Mouse (Mus musculus) E14TG2a.4 (cell line): ENCODE measurements around the gene Ssh1.
A peak's percentile ranks its signal among the peaks of the same experiment; 100 is the strongest.

ENCODE experiments used
- H3K27me3 ChIP-seq: 2 replicates; pipeline ENCODE4 v1.6.1; 2014; ENCODE audit warnings: low read length, control low read depth; ENCODE audit not compliant: insufficient read depth
- H3K36me3 ChIP-seq: 2 replicates; pipeline ENCODE4 v1.6.1; 2014; ENCODE audit warnings: low read length, control low read depth; ENCODE audit not compliant: insufficient read depth
- H3K4me1 ChIP-seq: replicated peaks from 2 replicates; pipeline ENCODE4 v1.6.1; 2014; ENCODE audit warnings: low read depth, low read length, control low read depth
- H3K4me3 ChIP-seq: replicated peaks from 2 replicates; pipeline ENCODE4 v1.5.1; 2014; ENCODE audit warnings: mild to moderate bottlenecking, low read length
- H3K9me3 ChIP-seq: 2 replicates; pipeline ENCODE4 v1.6.1; 2014; ENCODE audit warnings: low read length, control low read depth
- CTCF ChIP-seq: conservative IDR thresholded peaks from 2 replicates; pipeline ENCODE4 v1.5.1; 2014; ENCODE audit warnings: low read length
- NANOG ChIP-seq: IDR thresholded peaks from 2 replicates; pipeline ENCODE4 v1.6.1; 2014; ENCODE audit warnings: borderline replicate concordance, low read length, mixed read lengths
- POU5F1 ChIP-seq: IDR thresholded peaks from 2 replicates; pipeline ENCODE4 v1.6.1; 2014; ENCODE audit warnings: low read length, borderline replicate concordance

Ssh1 gene

GRCm38 (mm10) chr5:113921310-113922166 lies 72.2 kb downstream of the Ssh1 start:
- Histone ChIP-seq H3K9me3 (no peaks in the 10 kb centered on the region), H3K36me3 (no peaks in the 10 kb centered on the region), H3K4me3 (no peak overlapping the region), H3K4me1 (peaks cover 28% of the 10 kb centered on the region), H3K27me3 (no peaks in the 10 kb centered on the region)
- TF ChIP-seq CTCF = no peak
- TF ChIP-seq NANOG = no peak
- no peak for TF ChIP-seq POU5F1

- no peaks in the 10 kb centered on the region for H3K36me3 ChIP-seq
- H3K4me3 ChIP-seq = no peak overlapping the region
- H3K4me1 ChIP-seq = peaks cover 22% of the 10 kb centered on the region
- no peaks in the 10 kb centered on the region for H3K9me3 ChIP-seq
- no peaks in the 10 kb centered on the region for H3K27me3 ChIP-seq
- TF ChIP-seq CTCF = no peak
- TF ChIP-seq POU5F1 = no peak
- no peak for TF ChIP-seq NANOG
Measured at GRCm38 (mm10) chr5:113919060-113919459, 74.6 kb downstream of the Ssh1 start.

- TF ChIP-seq NANOG (no peak), POU5F1 (no peak), CTCF (no peak)
- Histone ChIP-seq H3K9me3 (no peaks in the 10 kb centered on the region), H3K27me3 (no peaks in the 10 kb centered on the region), H3K36me3 (no peaks in the 10 kb centered on the region), H3K4me3 (no peak overlapping the region), H3K4me1 (peaks cover 22% of the 10 kb centered on the region)
Measured at GRCm38 (mm10) chr5:113918654-113919053, 75.0 kb downstream of the Ssh1 start.

- H3K4me1 ChIP-seq = peaks cover 50% of the 10 kb centered on the region
- peak overlapping the region; percentile 27; the same call in 1 of the 2 replicates for H3K4me3 ChIP-seq
- H3K9me3 ChIP-seq = no peaks in the 10 kb centered on the region
- H3K36me3 ChIP-seq = no peaks in the 10 kb centered on the region
- TF ChIP-seq CTCF (no peak), NANOG (no peak), POU5F1 (no peak)
- no peaks in the 10 kb centered on the region for H3K27me3 ChIP-seq
Measured at GRCm38 (mm10) chr5:113910705-113911104, 83.0 kb downstream of the Ssh1 start.

- TF ChIP-seq CTCF = no peak
- no peak for TF ChIP-seq POU5F1
- TF ChIP-seq NANOG = no peak
- no peaks in the 10 kb centered on the region for H3K36me3 ChIP-seq
- no peaks in the 10 kb centered on the region for H3K27me3 ChIP-seq
- H3K4me1 ChIP-seq = peaks cover 55% of the 10 kb centered on the region
- peak overlapping the region; percentile 27; the same call in 1 of the 2 replicates for H3K4me3 ChIP-seq
- no peaks in the 10 kb centered on the region for H3K9me3 ChIP-seq
Measured at GRCm38 (mm10) chr5:113910065-113910701, 83.5 kb downstream of the Ssh1 start.

- Histone ChIP-seq H3K27me3 (no peaks in the 10 kb centered on the region), H3K9me3 (no peaks in the 10 kb centered on the region), H3K4me1 (peaks cover 65% of the 10 kb centered on the region), H3K4me3 (peak within 1 kb of the TSS; percentile 96), H3K36me3 (no peaks in the 10 kb centered on the region)
- TF ChIP-seq NANOG = no peak
- TF ChIP-seq CTCF = peak; percentile 58
Measured at GRCm38 (mm10) chr5:113908592-113909441, 84.9 kb downstream of the Ssh1 start, which contains the start of gene Coro1c. Gene Coro1c, minus strand, starts transcription at chr5:113908758.

GRCm38 (mm10) chr5:113907786-113908567 lies 85.7 kb downstream of the Ssh1 start:
- Histone ChIP-seq H3K4me1 (peaks cover 73% of the 10 kb centered on the region), H3K36me3 (no peaks in the 10 kb centered on the region), H3K9me3 (no peaks in the 10 kb centered on the region), H3K4me3 (peak overlapping the region; percentile 96), H3K27me3 (no peaks in the 10 kb centered on the region)
- no peak for TF ChIP-seq NANOG
- no peak for TF ChIP-seq POU5F1
- no peak for TF ChIP-seq CTCF
